Mouse (Mus musculus) midbrain, postnatal 0 days (tissue): ENCODE measurements around the gene Ttc17. TPM values are rescaled to one million over a fixed set of nuclear protein-coding genes. Genes with fewer than 3 reads are reported as not detected.
A peak's percentile ranks its signal among the peaks of the same experiment; 100 is the strongest.

ENCODE experiments used
- ATAC-seq: fragments of 200-750 bp; cut with Nextera tagmentation; 2 replicates; pipeline ENCODE4 v1.8.0; 2017; ENCODE audit warnings: moderate number of reproducible peaks, mild to moderate bottlenecking, moderate TSS enrichment, moderate library complexity; ENCODE audit not compliant: low FRiP score
- DNase-seq: peaks from one replicate; pipeline ENCODE4 v3.0.0-alpha.2; 2015; ENCODE audit warnings: low spot score
- H3K27ac ChIP-seq: fragments of 300-500 bp; sonication (generic); 2 replicates; pipeline ENCODE4 v1.5.1; 2014; ENCODE audit warnings: low read depth, mild to moderate bottlenecking, low read length, mixed read lengths
- H3K27me3 ChIP-seq: fragments of 300-500 bp; sonication (generic); 2 replicates; pipeline ENCODE4 v1.6.1; 2014; ENCODE audit warnings: low read length, control low read depth, mixed read lengths; ENCODE audit not compliant: insufficient read depth
- H3K36me3 ChIP-seq: fragments of 300-500 bp; sonication (generic); 2 replicates; pipeline ENCODE4 v1.6.1; 2014; ENCODE audit warnings: low read length, control low read depth, mixed read lengths; ENCODE audit not compliant: insufficient read depth
- H3K4me1 ChIP-seq: fragments of 300-500 bp; sonication (generic); 2 replicates; pipeline ENCODE4 v1.6.1; 2014; ENCODE audit warnings: mild to moderate bottlenecking, control low read depth, antibody characterized with exemption, low read length, mixed read lengths; ENCODE audit not compliant: insufficient read depth
- H3K4me2 ChIP-seq: fragments of 300-500 bp; sonication (generic); 2 replicates; pipeline ENCODE4 v1.6.1; 2014; ENCODE audit warnings: low read depth, mild to moderate bottlenecking, low read length, mixed read lengths; ENCODE audit not compliant: poor library complexity, severe bottlenecking
- H3K4me3 ChIP-seq: fragments of 300-500 bp; sonication (generic); 2 replicates; pipeline ENCODE4 v1.5.1; 2014; ENCODE audit warnings: low read depth, mild to moderate bottlenecking, low read length, moderate library complexity
- H3K9ac ChIP-seq: fragments of 300-500 bp; sonication (generic); replicated peaks from 2 replicates; pipeline ENCODE4 v1.6.1; 2014; ENCODE audit warnings: mild to moderate bottlenecking, low read length, moderate library complexity, mixed read lengths; ENCODE audit not compliant: poor library complexity, severe bottlenecking
- H3K9me3 ChIP-seq: fragments of 300-500 bp; sonication (generic); 2 replicates; pipeline ENCODE4 v1.6.1; 2016; ENCODE audit warnings: low read length, control low read depth
- CTCF ChIP-seq: IDR thresholded peaks from 2 replicates; pipeline ENCODE4 v1.5.1; 2016; ENCODE audit warnings: antibody characterized with exemption, mild to moderate bottlenecking
- WGBS: fragments of 180-500 bp; shearing (Covaris S2); extraction: QIAGEN DNeasy Blood & Tissue Kit; methylation state at CpG from one replicate; pipeline ENCODE4 v1.1.7; 2014; 5-methylcytosine and 5-hydroxymethylcytosine counted together
- polyA plus RNA-seq: library from polyadenylated mRNA; unstranded; fragments of >200 nt; fragmentation: Nextera tagmentation; extraction: Ambion mirVana; gene quantifications from 2 replicates; pipeline ENCODE4 v1.2.1, GENCODE M21; 2015
- total RNA-seq: library from RNA; depleted of rRNA; stranded (reverse); fragments of >200 nt; gene quantifications from 2 replicates; pipeline ENCODE4 v1.2.3, GENCODE M21; 2014

Gene Ttc17
- total and polyA plus RNA-seq, 2 experiments from 2014 or later: 20.2 to 24.3 TPM

GRCm38 (mm10) chr2:94271176-94271575 is 135.3 kb downstream of the Ttc17 start:
- DNase-seq (no peak), ATAC-seq (no peak)
- H3K36me3 ChIP-seq: no peaks in the 10 kb centered on the region
- H3K9ac ChIP-seq: no peak overlapping the region
- no peak overlapping the region for H3K27ac ChIP-seq
- H3K9me3 ChIP-seq: no peaks in the 10 kb centered on the region
- H3K4me3 ChIP-seq: no peak overlapping the region
- H3K27me3 ChIP-seq: no peaks in the 10 kb centered on the region
- 93% methylated on average over 10 of the region's 10 CpGs for WGBS
- no peak for TF ChIP-seq CTCF
- no peak overlapping the region for H3K4me2 ChIP-seq
- no peaks in the 10 kb centered on the region; the same call in 1 of the 2 replicates for H3K4me1 ChIP-seq

- Histone ChIP-seq H3K9me3 (no peaks in the 10 kb centered on the region), H3K36me3 (no peaks in the 10 kb centered on the region), H3K27ac (no peak overlapping the region), H3K4me3 (no peak overlapping the region), H3K4me2 (no peak overlapping the region), H3K9ac (no peak overlapping the region), H3K27me3 (no peaks in the 10 kb centered on the region), H3K4me1 (peaks cover 3% of the 10 kb centered on the region; the same call in 1 of the 2 replicates)
- no peak for ATAC-seq
- TF ChIP-seq CTCF: no peak
- 91% methylated on average over 8 of the region's 8 CpGs for WGBS
- no peak for DNase-seq
Measured at GRCm38 (mm10) chr2:94268835-94269234, 137.7 kb downstream of the Ttc17 start.

GRCm38 (mm10) chr2:94267213-94267850 is 139.2 kb downstream of the Ttc17 start:
- Histone ChIP-seq H3K27ac (no peak overlapping the region), H3K9me3 (no peaks in the 10 kb centered on the region), H3K27me3 (no peaks in the 10 kb centered on the region), H3K9ac (no peak overlapping the region), H3K4me2 (no peak overlapping the region), H3K4me1 (peaks cover 3% of the 10 kb centered on the region; the same call in 1 of the 2 replicates), H3K36me3 (no peaks in the 10 kb centered on the region), H3K4me3 (no peak overlapping the region)
- no peak for ATAC-seq
- 24% methylated on average over 4 of the region's 4 CpGs for WGBS
- TF ChIP-seq CTCF: no peak
- DNase-seq: no peak

GRCm38 (mm10) chr2:94266381-94267160 is 139.9 kb downstream of the Ttc17 start:
- H3K36me3 ChIP-seq: no peaks in the 10 kb centered on the region
- peak overlapping the region; percentile 74; the same call in 1 of the 2 replicates for H3K4me2 ChIP-seq
- peak overlapping the region; percentile 77 for H3K27ac ChIP-seq
- TF ChIP-seq CTCF: no peak
- H3K4me3 ChIP-seq: no peak overlapping the region
- no peak for ATAC-seq
- 29% methylated on average over 7 of the region's 7 CpGs for WGBS
- peaks cover 3% of the 10 kb centered on the region; the same call in 1 of the 2 replicates for H3K4me1 ChIP-seq
- H3K27me3 ChIP-seq: no peaks in the 10 kb centered on the region
- no peak for DNase-seq
- no peak overlapping the region for H3K9ac ChIP-seq
- no peaks in the 10 kb centered on the region for H3K9me3 ChIP-seq

GRCm38 (mm10) chr2:94265221-94266191 is 141.0 kb downstream of the Ttc17 start:
- TF ChIP-seq CTCF: no peak
- peaks cover 3% of the 10 kb centered on the region; the same call in 1 of the 2 replicates for H3K4me1 ChIP-seq
- peak overlapping the region; percentile 42 for H3K4me3 ChIP-seq
- WGBS: under 1% methylated on average over 16 of the region's 16 CpGs
- peak overlapping the region; percentile 74 for H3K4me2 ChIP-seq
- H3K27ac ChIP-seq: peak overlapping the region; percentile 77
- peak; percentile 86 for DNase-seq
- peak; percentile 78 for ATAC-seq
- H3K9ac ChIP-seq: peak overlapping the region; percentile 60
- H3K9me3 ChIP-seq: no peaks in the 10 kb centered on the region
- no peaks in the 10 kb centered on the region for H3K27me3 ChIP-seq
- no peaks in the 10 kb centered on the region for H3K36me3 ChIP-seq
